Mouse (Mus musculus) stomach, embryonic 16.5 days (tissue): ENCODE measurements around the gene Aldh5a1. TPM values are rescaled to one million over a fixed set of nuclear protein-coding genes. Genes with fewer than 3 reads are reported as not detected.
"Not testable (repeated sequence)": the region's sequence is repeated elsewhere in the genome, so short reads cannot be mapped to it uniquely, and the experiment has no call there.

Experiments used
- ATAC-seq: fragments of 200-750 bp; cut with Nextera tagmentation; 2 replicates; pipeline ENCODE4 v1.8.0; 2017; ENCODE audit warnings: moderate number of reproducible peaks, moderate TSS enrichment; ENCODE audit not compliant: insufficient read depth, low FRiP score
- H3K27ac ChIP-seq: fragments of 300-500 bp; sonication (generic); 2 replicates; pipeline ENCODE4 v1.5.1; 2014; ENCODE audit warnings: low read length
- H3K27me3 ChIP-seq: fragments of 300-500 bp; sonication (generic); 2 replicates; pipeline ENCODE4 v1.6.1; 2014; ENCODE audit warnings: low read length, control low read depth, mixed read lengths; ENCODE audit not compliant: control insufficient read depth, insufficient read depth
- H3K36me3 ChIP-seq: fragments of 300-500 bp; sonication (generic); 2 replicates; pipeline ENCODE4 v1.6.1; 2014; ENCODE audit warnings: low read length; ENCODE audit not compliant: control insufficient read depth, insufficient read depth
- H3K4me1 ChIP-seq: fragments of 300-500 bp; sonication (generic); 2 replicates; pipeline ENCODE4 v1.6.1; 2014; ENCODE audit warnings: low read length, control low read depth, mixed read lengths; ENCODE audit not compliant: control insufficient read depth, insufficient read depth
- H3K4me2 ChIP-seq: fragments of 300-500 bp; sonication (generic); 2 replicates; pipeline ENCODE4 v1.6.1; 2014; ENCODE audit warnings: low read depth, low read length, mixed read lengths
- H3K4me3 ChIP-seq: fragments of 300-500 bp; sonication (generic); replicated peaks from 2 replicates; pipeline ENCODE4 v1.5.1; 2014; ENCODE audit warnings: mild to moderate bottlenecking, low read length
- H3K9ac ChIP-seq: fragments of 300-500 bp; sonication (generic); 2 replicates; pipeline ENCODE4 v1.6.1; 2014; ENCODE audit warnings: low read length
- H3K9me3 ChIP-seq: fragments of 300-500 bp; sonication (generic); replicated peaks from 2 replicates; pipeline ENCODE4 v1.6.1; 2016; ENCODE audit warnings: low read length, control low read depth; ENCODE audit not compliant: control insufficient read depth
- WGBS: fragments of 180-500 bp; shearing (Covaris S2); extraction: QIAGEN DNeasy Blood & Tissue Kit; methylation state at CpG from one replicate; pipeline ENCODE4 v1.1.7; 2014; 5-methylcytosine and 5-hydroxymethylcytosine counted together
- polyA plus RNA-seq: library from polyadenylated mRNA; unstranded; fragments of >200 nt; fragmentation: Nextera tagmentation; extraction: Ambion mirVana; gene quantifications from 2 replicates; pipeline ENCODE4 v1.2.1, GENCODE M21; 2015

The Aldh5a1 gene
- 7.6 and 7.8 TPM in 2 replicates for polyA plus RNA-seq

DNA sequence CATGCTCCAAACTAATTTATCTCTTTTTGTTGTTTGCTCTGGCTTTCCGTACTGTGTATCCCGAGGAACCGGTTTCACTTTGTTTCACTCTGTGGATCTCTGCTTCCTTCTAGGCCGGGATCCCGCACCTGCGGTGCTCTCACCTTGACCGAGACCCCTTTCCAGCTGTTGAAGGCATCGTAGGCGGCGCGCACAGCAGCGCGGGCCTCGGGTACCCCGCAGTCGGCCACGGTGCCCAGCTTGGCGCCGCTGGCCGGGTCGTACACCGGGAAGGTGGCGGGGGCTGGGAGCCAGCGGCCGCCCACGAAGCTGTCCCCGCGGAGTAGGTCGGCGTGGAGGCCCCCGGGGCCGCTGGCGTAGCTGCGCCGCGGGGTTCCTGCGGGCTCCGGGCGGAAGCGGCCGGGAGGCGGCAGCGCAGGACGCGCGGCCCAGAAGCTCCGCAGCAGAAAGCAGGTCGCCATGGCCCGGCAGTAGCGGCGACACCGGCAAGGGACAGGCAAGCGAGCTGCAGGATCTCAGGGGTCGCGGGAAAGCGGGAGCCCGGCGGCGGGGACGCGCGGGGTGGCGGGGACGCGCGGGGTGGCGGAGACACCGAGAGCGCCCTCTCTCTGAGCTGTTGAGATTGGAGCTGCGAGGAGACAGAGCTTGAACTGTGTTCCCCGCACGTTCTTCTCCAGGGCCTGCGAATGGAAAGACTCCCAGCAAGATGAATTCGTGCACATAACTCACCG, at the start of gene Aldh5a1:
Aldh5a1 (minus strand) TSS at position 554 of the 731 bp plus-strand sequence.
- Histone ChIP-seq H3K9ac (peak within 1 kb of the TSS; percentile 95), H3K36me3 (0 out of 2 replicates have a peak, but pooled peaks cover 2% of the 10 kb centered on the region), H3K4me3 (peak within 1 kb of the TSS; percentile 68), H3K27me3 (no peaks in the 10 kb centered on the region), H3K9me3 (peaks cover 5% of the 10 kb centered on the region; the same call in 1 of the 2 replicates), H3K4me1 (peaks cover 15% of the 10 kb centered on the region), H3K27ac (peak within 1 kb of the TSS; percentile 90), H3K4me2 (peak within 1 kb of the TSS; percentile 56)
- ATAC-seq = peak; percentile 82
- under 1% methylated on average over 75 of the region's 75 CpGs for WGBS

DNA sequence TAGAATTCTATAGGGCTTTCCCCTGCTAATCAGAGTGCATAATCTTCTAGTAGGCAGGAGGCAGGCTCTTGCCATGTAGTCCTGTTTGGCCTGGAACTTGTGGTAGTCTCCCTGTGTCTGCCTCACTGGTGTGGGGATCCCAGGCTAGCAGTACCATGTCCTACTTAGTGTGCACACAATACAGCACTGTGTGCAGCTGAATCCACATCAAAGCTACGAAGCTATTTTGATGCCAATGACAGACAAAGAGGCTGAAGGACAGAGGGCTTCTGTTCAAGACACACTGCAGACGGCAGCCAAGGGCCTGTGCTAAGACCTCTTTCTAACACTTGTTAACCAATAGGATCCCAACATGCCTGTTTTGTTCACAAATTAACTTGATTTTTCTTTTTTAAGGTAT, 48.0 kb upstream of the Aldh5a1 start:
- Histone ChIP-seq H3K36me3 (no peaks in the 10 kb centered on the region), H3K4me2 (no peak overlapping the region), H3K9ac (no peak overlapping the region), H3K27ac (no peak overlapping the region), H3K4me3 (no peak overlapping the region), H3K27me3 (no peaks in the 10 kb centered on the region), H3K9me3 (no peaks in the 10 kb centered on the region), H3K4me1 (no peaks in the 10 kb centered on the region)
- ATAC-seq = no peak
- WGBS = 84% methylated on average over 2 of the region's 2 CpGs

DNA sequence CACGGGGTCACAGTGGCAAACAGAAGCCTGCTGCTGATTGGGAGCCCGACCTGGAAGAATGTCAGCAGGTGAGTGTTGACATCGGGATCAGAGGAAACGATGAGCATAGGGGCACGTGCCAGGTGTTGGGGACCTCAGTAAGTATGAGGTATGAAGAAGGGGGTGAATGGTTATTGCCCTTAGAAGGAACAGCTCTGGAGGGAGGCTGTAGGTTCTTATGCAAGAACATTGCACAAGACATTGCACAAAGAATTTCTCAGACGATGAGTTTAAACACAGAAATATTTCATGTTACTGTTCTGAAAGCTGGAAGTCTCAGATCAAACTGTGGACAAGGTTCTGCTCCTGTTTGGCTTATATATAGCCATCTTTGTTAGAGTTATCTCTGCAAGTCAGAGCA, 43.6 kb upstream of the Aldh5a1 start:
- ATAC-seq = no peak
- H3K9me3 ChIP-seq = no peaks in the 10 kb centered on the region
- no peak overlapping the region for H3K4me3 ChIP-seq
- no peaks in the 10 kb centered on the region for H3K4me1 ChIP-seq
- H3K27me3 ChIP-seq = no peaks in the 10 kb centered on the region
- no peak overlapping the region for H3K27ac ChIP-seq
- 78% methylated on average over 6 of the region's 6 CpGs for WGBS
- no peaks in the 10 kb centered on the region for H3K36me3 ChIP-seq
- no peak overlapping the region for H3K4me2 ChIP-seq
- no peak overlapping the region for H3K9ac ChIP-seq

DNA sequence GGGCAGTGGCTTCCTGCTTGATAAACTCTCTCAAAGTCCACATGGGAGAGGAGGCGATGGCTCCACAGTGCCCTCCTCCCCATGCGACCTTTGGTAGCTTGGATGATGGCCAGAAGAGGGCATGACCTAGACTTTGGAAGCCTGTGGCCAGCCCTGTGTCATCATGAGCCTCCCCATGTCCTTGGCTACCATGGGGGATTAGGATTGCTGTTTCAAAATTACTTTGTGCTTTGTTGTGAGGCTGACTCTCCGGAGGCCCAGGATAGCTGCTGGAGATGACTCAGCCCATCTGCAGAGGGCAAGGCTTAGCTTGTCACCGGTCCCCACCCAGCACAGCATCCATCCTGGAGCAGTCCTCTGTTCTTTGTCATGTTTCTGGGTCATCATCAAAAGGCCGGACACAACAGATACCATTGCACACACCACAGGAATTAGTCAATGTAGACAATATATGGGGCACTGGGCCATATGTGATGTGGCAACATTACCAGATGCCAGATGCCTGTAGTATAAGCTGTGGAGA, 40.4 kb upstream of the Aldh5a1 start:
- no peaks in the 10 kb centered on the region for H3K36me3 ChIP-seq
- 0 out of 2 replicates have a peak, but pooled peaks have one; percentile 14 for ATAC-seq
- whole genome bisulfite sequencing = 73% methylated on average over 5 of the region's 5 CpGs
- H3K4me2 ChIP-seq = no peak overlapping the region
- no peaks in the 10 kb centered on the region for H3K27me3 ChIP-seq
- no peaks in the 10 kb centered on the region for H3K4me1 ChIP-seq
- no peak overlapping the region for H3K4me3 ChIP-seq
- no peaks in the 10 kb centered on the region for H3K9me3 ChIP-seq
- H3K9ac ChIP-seq = no peak overlapping the region
- no peak overlapping the region for H3K27ac ChIP-seq

DNA sequence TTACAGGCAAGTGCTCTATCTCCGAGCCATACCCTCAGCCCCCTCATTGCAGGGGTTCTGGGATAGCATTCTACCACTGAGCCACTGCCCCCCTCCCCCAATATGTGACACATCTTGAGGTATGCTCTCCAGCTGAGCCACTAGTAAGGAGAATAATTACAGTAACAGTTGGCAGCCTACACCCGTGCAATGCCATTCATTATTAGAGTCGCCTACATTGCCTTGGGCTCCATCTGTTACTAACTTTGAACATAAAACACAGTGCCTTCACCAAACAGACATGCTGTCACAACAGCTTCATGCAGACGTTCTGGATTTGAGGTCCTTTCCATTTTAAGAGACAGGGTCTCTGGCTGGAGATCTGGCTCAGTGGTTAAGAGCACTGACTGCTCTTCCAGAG, 38.9 kb upstream of the Aldh5a1 start:
- 77% methylated on average over 4 of the region's 4 CpGs for WGBS
- no peak for ATAC-seq

DNA sequence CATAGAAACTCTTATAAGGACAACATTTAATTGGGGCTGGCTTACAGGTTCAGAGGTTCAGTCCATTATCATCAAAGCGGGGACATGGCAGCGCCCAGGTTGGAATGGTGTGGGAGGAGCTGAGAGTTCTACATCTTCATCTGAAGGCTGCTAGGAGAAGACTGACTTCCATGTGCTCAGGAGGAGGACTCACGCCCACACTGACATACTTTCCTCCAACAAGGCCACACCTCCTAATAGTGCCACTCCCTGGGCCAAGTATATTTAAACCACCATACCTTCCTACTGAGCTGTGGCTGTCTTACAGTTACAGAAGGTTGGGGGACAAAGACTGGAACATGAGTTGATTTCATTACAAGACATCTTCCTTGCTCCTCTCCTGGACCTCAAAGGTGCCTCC, 34.3 kb upstream of the Aldh5a1 start:
- not testable (repeated sequence) for H3K27ac ChIP-seq, H3K4me2 ChIP-seq, H3K9ac ChIP-seq, ATAC-seq, H3K4me1 ChIP-seq, H3K36me3 ChIP-seq, H3K27me3 ChIP-seq, H3K4me3 ChIP-seq, H3K9me3 ChIP-seq
- WGBS = 80% methylated on average over 3 of the region's 3 CpGs

More for the DNA sequence above, 38.9 kb upstream of the Aldh5a1 start:
- Histone ChIP-seq H3K36me3 (no peaks in the 10 kb centered on the region), H3K9me3 (no peaks in the 10 kb centered on the region), H3K9ac (no peak overlapping the region), H3K27ac (no peak overlapping the region), H3K4me2 (no peak overlapping the region), H3K4me3 (no peak overlapping the region), H3K27me3 (no peaks in the 10 kb centered on the region), H3K4me1 (no peaks in the 10 kb centered on the region)

DNA sequence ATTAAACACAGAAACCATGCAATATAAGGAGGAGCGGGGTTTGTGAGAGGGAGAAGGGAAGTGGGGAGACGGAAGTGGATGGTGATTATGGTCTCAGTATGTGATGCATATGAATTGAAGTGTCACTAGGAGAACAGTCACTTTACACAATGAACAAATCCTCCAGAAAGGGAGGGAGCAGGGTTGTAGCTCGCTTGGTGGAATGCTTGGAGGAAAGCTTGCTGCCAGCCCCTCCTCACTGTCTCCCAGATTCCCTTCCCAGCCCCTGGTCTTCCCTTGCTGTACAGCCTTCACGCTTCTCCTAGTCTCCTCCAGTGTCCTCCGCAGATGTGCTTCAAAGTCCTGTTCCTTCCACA, 28.4 kb upstream of the Aldh5a1 start:
- H3K4me3 ChIP-seq = peak overlapping the region; percentile 38
- no peaks in the 10 kb centered on the region for H3K36me3 ChIP-seq
- peak overlapping the region; percentile 50 for H3K4me2 ChIP-seq
- no peak overlapping the region for H3K27ac ChIP-seq
- no peak for ATAC-seq
- no peaks in the 10 kb centered on the region for H3K27me3 ChIP-seq
- 33% methylated on average over 5 of the region's 5 CpGs for WGBS
- H3K9ac ChIP-seq = peak overlapping the region; percentile 34
- peaks cover 3% of the 10 kb centered on the region; the same call in 1 of the 2 replicates for H3K4me1 ChIP-seq
- H3K9me3 ChIP-seq = no peaks in the 10 kb centered on the region

DNA sequence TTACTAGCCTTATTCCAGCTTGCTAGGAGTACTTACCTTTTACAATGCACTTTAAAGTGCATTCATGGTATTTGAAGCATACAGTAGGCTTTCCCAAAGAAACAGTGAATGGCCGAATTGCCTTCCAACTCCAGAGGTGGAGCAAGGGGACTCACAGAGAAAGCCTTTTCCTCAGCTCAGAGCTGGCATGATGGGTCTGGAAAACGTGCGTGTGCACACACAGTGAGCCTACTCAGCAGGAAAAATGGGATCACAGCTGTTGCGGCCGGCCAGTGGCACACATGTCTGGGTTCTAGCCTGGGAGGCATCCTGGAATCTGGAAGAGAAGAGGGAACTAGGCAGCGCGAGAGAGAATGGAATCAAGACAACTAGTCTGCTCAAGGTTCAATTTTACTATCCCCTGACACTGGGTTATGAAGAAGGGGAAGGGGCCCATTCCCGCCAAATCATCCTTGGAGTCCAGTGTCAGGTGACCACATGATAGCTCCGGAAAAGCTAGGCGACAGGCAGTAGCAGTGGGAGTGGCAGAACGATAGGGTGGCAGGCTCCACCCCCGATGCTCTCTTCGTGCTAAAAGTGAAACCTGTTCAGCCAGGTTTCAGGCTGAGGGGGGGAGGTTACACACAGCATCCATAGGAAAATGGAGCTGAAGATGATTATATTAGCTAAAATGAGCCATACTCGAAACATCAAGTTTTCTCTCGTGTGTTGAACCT, 27.8 kb upstream of the Aldh5a1 start:
- Histone ChIP-seq H3K4me3 (peak overlapping the region; percentile 38), H3K4me1 (peaks cover 3% of the 10 kb centered on the region; the same call in 1 of the 2 replicates), H3K27me3 (no peaks in the 10 kb centered on the region), H3K9me3 (no peaks in the 10 kb centered on the region), H3K36me3 (no peaks in the 10 kb centered on the region), H3K9ac (peak overlapping the region; percentile 44), H3K27ac (no peak overlapping the region), H3K4me2 (peak overlapping the region; percentile 50)
- 14% methylated on average over 15 of the region's 15 CpGs for WGBS
- 0 out of 2 replicates have a peak, but pooled peaks have one; percentile 21 for ATAC-seq

DNA sequence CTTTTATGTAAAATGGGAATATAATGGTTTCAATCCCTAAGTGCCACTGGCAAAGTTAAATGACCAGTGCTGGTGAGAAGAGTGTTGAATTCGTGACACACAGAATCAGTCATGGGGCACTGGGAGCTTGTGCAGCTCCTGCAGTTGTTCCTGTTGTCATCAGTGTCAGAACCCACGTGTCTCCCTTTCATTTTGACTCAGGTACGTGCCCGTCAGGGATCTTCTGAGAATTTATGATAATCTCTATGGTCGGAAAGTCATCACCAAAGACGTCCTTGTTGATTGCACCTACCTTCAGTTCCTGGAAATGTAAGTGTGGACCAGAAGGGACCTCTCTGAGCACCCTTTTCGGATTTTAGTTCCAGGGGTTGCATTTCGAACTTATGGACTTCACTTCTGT, 24.7 kb upstream of the Aldh5a1 start:
- H3K4me1 ChIP-seq = peaks cover 3% of the 10 kb centered on the region; the same call in 1 of the 2 replicates
- ATAC-seq = no peak
- WGBS = 82% methylated on average over 8 of the region's 8 CpGs
- H3K36me3 ChIP-seq = no peaks in the 10 kb centered on the region
- H3K27me3 ChIP-seq = no peaks in the 10 kb centered on the region
- no peak overlapping the region for H3K9ac ChIP-seq
- no peak overlapping the region for H3K4me2 ChIP-seq
- H3K4me3 ChIP-seq = no peak overlapping the region
- no peak overlapping the region for H3K27ac ChIP-seq
- H3K9me3 ChIP-seq = no peaks in the 10 kb centered on the region
